Mouse (Mus musculus): ENCODE data around the gene Vamp2.

- TF ChIP-seq POLR2A (IDR thresholded peaks at IDR 0.05; ENCODE audit: insufficient read length, low read depth) (no peak), POLR2AphosphoS2 (IDR thresholded peaks at IDR 0.05; ENCODE audit: insufficient read length, low read depth) (no peak), MAX (IDR thresholded peaks at IDR 0.05; ENCODE audit: low read depth) (no peak), SRF (IDR thresholded peaks at IDR 0.05; ENCODE audit: control insufficient read depth, insufficient read length, low read depth) (no peak), CEBPB (IDR thresholded peaks at IDR 0.05; ENCODE audit: insufficient read depth, poor library complexity, severe bottlenecking) (no peak), MYOG (IDR thresholded peaks at IDR 0.05; ENCODE audit: control insufficient read depth in 1 of 3, insufficient read depth in 1 of 3, insufficient read length in 2 of 3, low read depth in 2 of 3) (no peak), TCF3 (IDR thresholded peaks at IDR 0.05; ENCODE audit: insufficient read length, low read depth) (no peak), MYOD1 (IDR thresholded peaks at IDR 0.05; ENCODE audit: control insufficient read depth in 1 of 3, insufficient read length in 2 of 3, low read depth in 2 of 3) (no peak), E2F4 (IDR thresholded peaks at IDR 0.05; ENCODE audit: insufficient read depth) (no peak), USF1 (IDR thresholded peaks at IDR 0.05; ENCODE audit: low read depth) (no peak), TCF12 (IDR thresholded peaks at IDR 0.05; ENCODE audit: insufficient read depth, poor library complexity, severe bottlenecking) (no peak)
These were observed 15.5 kb downstream of the Vamp2 start for GRCm38 (mm10) chr11:69103531-69104435.
